Mouse (Mus musculus) liver, embryonic 14 days (tissue): Measurements from ENCODE around the gene Suz12. TPM values are rescaled to one million over a fixed set of nuclear protein-coding genes. Genes with fewer than 3 reads are reported as not detected.

ENCODE experiments used
- polyA plus RNA-seq: library from polyadenylated mRNA; depleted of rRNA; stranded (reverse); fragments of >200 nt; gene quantifications from 2 replicates; pipeline ENCODE4 v1.2.3, GENCODE M21; 2012; rRNA removed

Suz12 gene
- polyA plus RNA-seq, result 25.1 and 29.9 TPM in 2 replicates

DNA sequence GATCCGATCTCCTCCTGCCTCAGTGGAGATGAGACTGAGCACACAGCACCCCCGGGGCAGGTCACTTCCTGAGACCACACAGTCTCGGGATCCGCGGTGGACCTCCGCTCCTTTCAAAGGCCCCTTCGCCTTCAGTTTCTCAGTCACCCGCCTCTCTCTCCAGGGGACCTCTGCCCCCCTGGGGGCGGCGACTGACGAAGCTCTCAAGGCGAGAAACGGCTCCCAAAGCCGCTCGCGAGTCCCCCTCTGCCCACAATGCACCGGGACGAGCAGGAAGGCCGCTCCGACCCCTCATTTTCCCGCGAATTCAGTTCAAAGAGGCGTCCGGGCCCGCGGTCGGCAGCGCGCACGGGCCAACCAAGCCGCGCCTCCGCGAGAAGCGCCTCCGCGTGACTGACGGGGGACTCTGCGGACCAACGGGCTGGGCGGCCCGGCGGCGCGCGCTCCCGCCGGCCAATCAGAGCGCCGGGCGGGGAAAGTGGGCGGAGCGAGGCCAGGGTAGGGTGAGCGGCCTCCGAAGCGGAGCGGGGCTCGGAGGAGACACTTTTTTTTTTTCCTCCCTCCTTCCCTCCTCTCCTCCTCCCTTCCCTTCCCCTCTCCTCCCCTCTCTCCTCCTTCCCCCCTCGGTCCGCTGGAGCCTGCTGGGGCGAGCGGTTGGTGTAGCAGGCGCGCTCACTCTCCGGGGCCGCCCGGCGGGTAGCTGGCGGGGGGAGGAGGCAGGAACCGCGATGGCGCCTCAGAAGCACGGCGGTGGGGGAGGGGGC lies at the start of gene Suz12:
TSS of gene Suz12 (plus strand) at position 515 of the 764 bp plus-strand sequence.

DNA sequence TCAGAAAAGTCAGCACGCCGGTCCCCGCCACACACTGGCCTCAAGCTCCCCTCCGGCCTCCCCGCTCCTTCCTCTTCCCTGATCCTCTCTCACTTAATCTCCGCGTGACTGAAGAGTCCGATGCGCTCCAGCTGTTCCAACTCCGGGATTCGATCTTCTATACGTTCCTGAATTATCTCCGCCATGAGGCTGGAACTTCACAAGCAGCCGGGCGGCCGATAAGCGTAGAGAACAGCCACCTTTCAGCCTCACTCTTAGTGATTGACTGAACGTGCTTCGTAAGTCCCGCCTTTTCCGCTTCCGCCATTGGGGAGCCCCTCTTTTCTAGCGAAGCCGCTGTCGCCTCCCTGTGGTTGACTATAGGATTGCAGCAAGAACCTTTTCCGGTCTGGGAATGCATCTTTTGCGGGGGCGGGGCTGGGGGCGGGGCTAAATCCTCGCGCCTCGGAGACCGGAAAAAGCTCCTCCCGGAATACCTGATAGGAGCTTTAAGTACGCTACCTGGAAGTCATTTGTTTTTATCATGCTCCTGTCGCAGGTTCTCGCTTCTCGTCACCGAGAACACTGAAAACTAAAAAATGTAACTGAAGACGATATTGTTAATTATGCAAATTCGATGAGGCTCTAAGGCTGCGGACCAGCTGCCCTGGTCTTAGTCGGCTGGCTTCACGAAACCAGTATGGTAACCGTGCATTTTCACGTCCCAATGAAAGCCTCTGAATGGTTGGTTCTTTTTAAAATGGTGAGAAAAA lies 30.6 kb upstream of the Suz12 start, which contains the start of gene Utp6:
TSS of gene Utp6 (minus strand) at position 266 of the 752 bp plus-strand sequence.

DNA sequence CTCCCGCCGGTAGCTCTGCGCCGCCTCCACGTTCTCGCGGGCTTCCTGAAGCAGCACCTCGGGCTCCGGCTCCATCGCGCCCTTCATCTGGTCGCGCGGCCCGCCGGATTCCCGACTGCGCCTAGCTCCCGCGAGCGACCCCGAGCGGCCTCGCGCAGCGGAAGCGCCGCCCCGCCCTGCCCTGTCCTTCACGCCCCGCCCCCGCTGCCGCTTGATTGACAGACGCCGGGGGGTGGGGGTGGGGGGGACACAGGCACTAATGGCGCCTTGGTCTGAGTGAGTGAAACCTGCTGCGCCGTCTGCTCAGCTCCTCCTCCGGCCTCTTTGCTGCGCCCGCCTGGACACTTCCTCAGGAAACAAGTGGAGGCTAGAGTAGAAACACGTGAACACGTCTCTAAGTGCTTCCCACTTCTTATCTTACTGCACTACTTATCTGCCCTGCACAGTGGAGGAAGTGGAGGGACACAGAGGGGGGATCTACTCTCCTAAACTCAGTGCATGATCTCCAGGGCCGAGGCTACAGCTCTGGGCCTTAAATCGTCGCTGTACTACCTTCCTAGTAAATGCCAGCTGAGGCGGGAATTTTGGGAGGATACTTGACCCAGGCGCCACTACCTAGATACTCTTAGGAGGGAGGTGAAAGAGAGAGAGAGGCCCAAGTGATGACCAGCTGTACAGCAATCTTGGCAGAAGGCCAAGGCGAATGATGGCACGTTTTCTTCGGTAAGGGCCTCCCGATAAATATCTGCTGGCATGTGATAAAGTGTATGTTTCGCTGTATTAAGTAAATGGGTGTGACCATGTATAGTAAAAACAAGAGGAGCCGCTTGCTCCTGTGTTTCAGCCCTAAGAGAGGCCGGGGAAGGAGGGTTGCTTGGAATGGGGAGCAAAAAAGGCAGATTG lies 88.2 kb downstream of the Suz12 start, which contains the start of gene Crlf3:
TSS of gene Crlf3 (minus strand) at position 166 of the 903 bp plus-strand sequence.

Other genes starting within 250 kb of the Suz12 start
- gene Utp6, start 30.7 kb upstream of the Suz12 start, polyA plus RNA-seq, result 12.3 and 12.6 TPM in 2 replicates
- 43.7 and 54.5 TPM in 2 replicates for gene Crlf3, start 87.9 kb downstream of the Suz12 start, polyA plus RNA-seq
- 11.0 and 13.3 TPM in 2 replicates for gene Atad5, start 96.3 kb downstream of the Suz12 start, polyA plus RNA-seq
- 7.2 and 8.4 TPM in 2 replicates for gene Tefm, start 149.1 kb downstream of the Suz12 start, polyA plus RNA-seq
- gene Adap2, start 161.0 kb downstream of the Suz12 start, polyA plus RNA-seq, result 1.7 and 2.3 TPM in 2 replicates
- gene Rnf135, start 190.7 kb downstream of the Suz12 start, polyA plus RNA-seq, result 2.0 and 2.5 TPM in 2 replicates
- 11.7 and 14.4 TPM in 2 replicates for gene Rhot1, start 215.9 kb downstream of the Suz12 start, polyA plus RNA-seq